ENCODE assay signal across 15 mouse cellular contexts in the genomic region with DNA sequence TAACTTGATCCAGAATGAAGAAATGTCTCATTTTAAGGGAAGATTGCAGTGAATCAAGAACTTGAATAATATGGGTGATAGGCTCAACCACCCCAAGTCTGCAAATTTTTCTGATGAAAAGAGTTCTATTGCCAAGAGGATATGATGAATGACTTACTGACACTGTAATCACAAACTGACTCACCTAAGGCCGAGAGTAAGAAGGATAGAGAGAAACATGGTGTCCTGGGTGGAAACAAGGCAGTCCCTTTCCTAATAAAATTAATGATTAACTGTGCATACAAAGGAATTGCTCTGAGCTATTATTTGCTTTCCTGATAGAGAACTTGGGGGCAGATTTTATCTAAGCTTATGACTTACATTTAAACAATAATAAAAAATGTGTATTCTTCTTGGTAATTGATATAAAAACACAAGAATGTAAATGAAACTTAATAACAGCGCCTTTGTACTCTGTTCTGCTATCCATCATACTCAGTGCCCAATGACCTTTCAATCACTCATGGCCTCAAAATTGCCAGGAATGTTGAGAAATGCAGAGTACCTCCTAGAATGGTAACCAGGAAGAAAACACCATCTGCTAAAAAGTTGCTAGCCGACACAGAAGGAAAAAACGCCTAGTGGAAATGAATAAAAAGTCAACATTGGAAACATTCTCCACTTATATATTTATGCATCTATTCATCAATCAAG.
"Had no signal": no experiment of that assay in that cellular context is flagged by ENCODE, and none has a peak within 500 bp of the region (broad histone marks: within the 10 kb centered on the region; RNA-seq: fewer than 3 reads in every experiment).

No protein-coding gene starts in this region.

- H3K9me3 ChIP-seq: liver, embryonic 12.5 days; liver, embryonic 15.5 days; megakaryocyte, embryonic 14.5 days had no signal

- H3K4me1 ChIP-seq: liver, embryonic 12.5 days; liver, embryonic 15.5 days; megakaryocyte, embryonic 14.5 days had no signal

- H3K27ac ChIP-seq: kidney, postnatal 0 days; left cerebral cortex, adult 2 months; liver, embryonic 12.5 days; liver, embryonic 15.5 days; macrophage had no signal

- H3K4me3 ChIP-seq: left cerebral cortex, adult 2 months; liver, embryonic 12.5 days; liver, embryonic 15.5 days; megakaryocyte, embryonic 14.5 days had no signal

- H3K36me3 ChIP-seq: liver, embryonic 12.5 days; liver, embryonic 15.5 days had no signal

- H3K9ac ChIP-seq: liver, embryonic 12.5 days; liver, embryonic 15.5 days had no signal

- DNase-seq: kidney, adult 11 months; kidney, adult 9 months; kidney, postnatal 36 days; layer of hippocampus, postnatal 36 days; lung, adult 18-20 months; midbrain, embryonic 14.5 days; thymus, adult 2 months; thymus, postnatal 14 days had no signal

- H3K27me3 ChIP-seq: liver, embryonic 12.5 days; liver, embryonic 15.5 days; megakaryocyte, embryonic 14.5 days had no signal

- H3K4me2 ChIP-seq: liver, embryonic 12.5 days; liver, embryonic 15.5 days; midbrain, embryonic 11.5 days had no signal

- ATAC-seq: liver, embryonic 12.5 days had no signal
